Mouse (Mus musculus) kidney, embryonic 15.5 days (tissue): ENCODE data around the gene Scrt2. TPM values are rescaled to one million over a fixed set of nuclear protein-coding genes. Genes with fewer than 3 reads are reported as not detected.

Experiments used
- ATAC-seq: fragments of 200-750 bp; cut with Nextera tagmentation; replicated peaks from 2 replicates; pipeline ENCODE4 v1.8.0; 2017; ENCODE audit warnings: moderate TSS enrichment; ENCODE audit not compliant: low FRiP score
- H3K27ac ChIP-seq: fragments of 300-500 bp; sonication (generic); 2 replicates; pipeline ENCODE4 v1.5.1; 2015; ENCODE audit warnings: mild to moderate bottlenecking, inconsistent platforms
- H3K27me3 ChIP-seq: fragments of 300-500 bp; sonication (generic); 2 replicates; pipeline ENCODE4 v1.6.1; 2015; ENCODE audit warnings: inconsistent platforms
- H3K36me3 ChIP-seq: fragments of 300-500 bp; sonication (generic); 2 replicates; pipeline ENCODE4 v1.6.1; 2015; ENCODE audit warnings: inconsistent platforms
- H3K4me1 ChIP-seq: fragments of 300-500 bp; sonication (generic); 2 replicates; pipeline ENCODE4 v1.6.1; 2015; ENCODE audit warnings: inconsistent platforms
- H3K4me2 ChIP-seq: fragments of 300-500 bp; sonication (generic); 2 replicates; pipeline ENCODE4 v1.6.1; 2015; ENCODE audit warnings: moderate library complexity, mild to moderate bottlenecking, inconsistent platforms
- H3K4me3 ChIP-seq: fragments of 300-500 bp; sonication (generic); replicated peaks from 2 replicates; pipeline ENCODE4 v1.5.1; 2015; ENCODE audit warnings: mild to moderate bottlenecking, inconsistent platforms
- H3K9ac ChIP-seq: fragments of 300-500 bp; sonication (generic); 2 replicates; pipeline ENCODE4 v1.6.1; 2015; ENCODE audit warnings: mild to moderate bottlenecking, inconsistent platforms
- H3K9me3 ChIP-seq: fragments of 300-500 bp; sonication (generic); replicated peaks from 2 replicates; pipeline ENCODE4 v1.6.1; 2016; ENCODE audit warnings: inconsistent platforms
- WGBS: fragments of 180-500 bp; shearing (Covaris S2); methylation state at CpG from one replicate; pipeline ENCODE4 v1.1.7; 2015; ENCODE audit warnings: mixed read lengths; 5-methylcytosine and 5-hydroxymethylcytosine counted together
- polyA plus RNA-seq: library from polyadenylated mRNA; unstranded; fragments of >200 nt; fragmentation: Nextera tagmentation; extraction: Ambion mirVana; gene quantifications from 2 replicates; pipeline ENCODE4 v1.2.1, GENCODE M21; 2015

Gene Scrt2
- polyA plus RNA-seq, 1 experiment from 2014 or later = 0.04 TPM

- Histone ChIP-seq H3K9ac (no peak overlapping the region), H3K4me1 (peaks cover 10% of the 10 kb centered on the region), H3K4me2 (no peak overlapping the region), H3K4me3 (no peak overlapping the region), H3K9me3 (no peaks in the 10 kb centered on the region), H3K27me3 (peaks cover 74% of the 10 kb centered on the region), H3K36me3 (no peaks in the 10 kb centered on the region), H3K27ac (no peak overlapping the region)
- ATAC-seq = no peak
- WGBS = 53% methylated on average over 3 of the region's 3 CpGs
Measured at GRCm38 (mm10) chr2:152099538-152099937, 18.2 kb downstream of the Scrt2 start.

- Histone ChIP-seq H3K4me3 (no peak overlapping the region), H3K27me3 (peaks cover 53% of the 10 kb centered on the region), H3K9me3 (no peaks in the 10 kb centered on the region), H3K9ac (no peak overlapping the region), H3K36me3 (no peaks in the 10 kb centered on the region), H3K4me1 (peaks cover 13% of the 10 kb centered on the region), H3K4me2 (no peak overlapping the region), H3K27ac (no peak overlapping the region)
- ATAC-seq = no peak
- 62% methylated on average over 13 of the region's 13 CpGs for WGBS
Measured at GRCm38 (mm10) chr2:152101761-152102160, 20.4 kb downstream of the Scrt2 start.

- WGBS = 55% methylated on average over 6 of the region's 6 CpGs
- H3K4me3 ChIP-seq = no peak overlapping the region
- peaks cover 47% of the 10 kb centered on the region for H3K27me3 ChIP-seq
- no peak overlapping the region for H3K27ac ChIP-seq
- ATAC-seq = no peak
- no peak overlapping the region for H3K9ac ChIP-seq
- H3K36me3 ChIP-seq = no peaks in the 10 kb centered on the region
- peaks cover 13% of the 10 kb centered on the region for H3K4me1 ChIP-seq
- H3K9me3 ChIP-seq = no peaks in the 10 kb centered on the region
- H3K4me2 ChIP-seq = no peak overlapping the region
Measured at GRCm38 (mm10) chr2:152102369-152102768, 21.0 kb downstream of the Scrt2 start.

GRCm38 (mm10) chr2:152104711-152105317 lies 23.5 kb downstream of the Scrt2 start:
- peak overlapping the region; percentile 59 for H3K9ac ChIP-seq
- H3K27ac ChIP-seq = no peak overlapping the region; the same call in 1 of the 2 replicates
- 14% methylated on average over 17 of the region's 17 CpGs for WGBS
- H3K4me2 ChIP-seq = peak overlapping the region; percentile 78
- ATAC-seq = peak; percentile 18
- peaks cover 33% of the 10 kb centered on the region for H3K27me3 ChIP-seq
- H3K4me3 ChIP-seq = peak overlapping the region; percentile 56
- H3K4me1 ChIP-seq = peaks cover 13% of the 10 kb centered on the region
- no peaks in the 10 kb centered on the region for H3K36me3 ChIP-seq
- H3K9me3 ChIP-seq = no peaks in the 10 kb centered on the region

- under 1% methylated on average over 60 of the region's 84 CpGs for WGBS
- peak; percentile 91 for ATAC-seq
- H3K36me3 ChIP-seq = no peaks in the 10 kb centered on the region; the same call in 1 of the 2 replicates
- peak within 1 kb of the TSS; percentile 56 for H3K4me3 ChIP-seq
- H3K9ac ChIP-seq = peak within 1 kb of the TSS; percentile 59
- peaks cover 29% of the 10 kb centered on the region for H3K27me3 ChIP-seq
- H3K4me2 ChIP-seq = peak within 1 kb of the TSS; percentile 78
- peaks cover 13% of the 10 kb centered on the region for H3K4me1 ChIP-seq
- peak within 1 kb of the TSS; percentile 74 for H3K27ac ChIP-seq
- no peaks in the 10 kb centered on the region for H3K9me3 ChIP-seq
Measured at GRCm38 (mm10) chr2:152105318-152106224, 24.2 kb downstream of the Scrt2 start, which contains the start of gene Srxn1. TSS of gene Srxn1 (plus strand) at chr2:152105516.

- 0 out of 2 replicates have a peak overlapping the region, but pooled peaks have one; percentile 59 for H3K9ac ChIP-seq
- 63% methylated on average over 3 of the region's 3 CpGs for WGBS
- no peak for ATAC-seq
Measured at GRCm38 (mm10) chr2:152106225-152106595, 24.9 kb downstream of the Scrt2 start.

GRCm38 (mm10) chr2:152106597-152106996 lies 25.3 kb downstream of the Scrt2 start:
- Histone ChIP-seq H3K9me3 (no peaks in the 10 kb centered on the region), H3K9ac (no peak overlapping the region), H3K36me3 (no peaks in the 10 kb centered on the region; the same call in 1 of the 2 replicates), H3K4me3 (0 out of 2 replicates have a peak overlapping the region, but pooled peaks have one; percentile 56), H3K4me1 (peaks cover 13% of the 10 kb centered on the region), H3K27me3 (peaks cover 25% of the 10 kb centered on the region), H3K27ac (no peak overlapping the region), H3K4me2 (peak overlapping the region; percentile 78)
- 91% methylated on average over 10 of the region's 10 CpGs for WGBS
- no peak for ATAC-seq

More at GRCm38 (mm10) chr2:152106225-152106595, 24.9 kb downstream of the Scrt2 start:
- H3K9me3 ChIP-seq = no peaks in the 10 kb centered on the region
- H3K27me3 ChIP-seq = peaks cover 28% of the 10 kb centered on the region
- H3K4me2 ChIP-seq = peak overlapping the region; percentile 78
- H3K4me3 ChIP-seq = peak overlapping the region; percentile 56
- peaks cover 13% of the 10 kb centered on the region for H3K4me1 ChIP-seq
- no peaks in the 10 kb centered on the region; the same call in 1 of the 2 replicates for H3K36me3 ChIP-seq
- no peak overlapping the region for H3K27ac ChIP-seq

- WGBS = 71% methylated on average over 7 of the region's 7 CpGs
- Histone ChIP-seq H3K27ac (no peak overlapping the region), H3K4me2 (no peak overlapping the region), H3K4me3 (no peak overlapping the region), H3K9me3 (no peaks in the 10 kb centered on the region), H3K36me3 (no peaks in the 10 kb centered on the region; the same call in 1 of the 2 replicates), H3K4me1 (peaks cover 13% of the 10 kb centered on the region), H3K9ac (no peak overlapping the region), H3K27me3 (peaks cover 11% of the 10 kb centered on the region; the same call in 1 of the 2 replicates)
- no peak for ATAC-seq
Measured at GRCm38 (mm10) chr2:152108702-152109101, 27.4 kb downstream of the Scrt2 start.

- no peak overlapping the region for H3K4me3 ChIP-seq
- no peak for ATAC-seq
- no peak overlapping the region for H3K9ac ChIP-seq
- no peaks in the 10 kb centered on the region for H3K9me3 ChIP-seq
- no peak overlapping the region for H3K27ac ChIP-seq
- no peak overlapping the region for H3K4me2 ChIP-seq
- 84% methylated on average over 5 of the region's 5 CpGs for WGBS
- peaks cover 17% of the 10 kb centered on the region for H3K4me1 ChIP-seq
- H3K27me3 ChIP-seq = peaks cover 17% of the 10 kb centered on the region
- H3K36me3 ChIP-seq = no peaks in the 10 kb centered on the region; the same call in 1 of the 2 replicates
Measured at GRCm38 (mm10) chr2:152109386-152109785, 28.1 kb downstream of the Scrt2 start.

- no peaks in the 10 kb centered on the region; the same call in 1 of the 2 replicates for H3K36me3 ChIP-seq
- H3K27ac ChIP-seq = no peak overlapping the region
- 72% methylated on average over 2 of the region's 2 CpGs for WGBS
- H3K9me3 ChIP-seq = no peaks in the 10 kb centered on the region
- ATAC-seq = no peak
- no peak overlapping the region for H3K9ac ChIP-seq
- peaks cover 32% of the 10 kb centered on the region for H3K27me3 ChIP-seq
- H3K4me1 ChIP-seq = peaks cover 16% of the 10 kb centered on the region
- no peak overlapping the region for H3K4me2 ChIP-seq
- H3K4me3 ChIP-seq = no peak overlapping the region
Measured at GRCm38 (mm10) chr2:152111311-152111710, 30.0 kb downstream of the Scrt2 start.

GRCm38 (mm10) chr2:152111920-152112319 lies 30.6 kb downstream of the Scrt2 start:
- peaks cover 16% of the 10 kb centered on the region for H3K4me1 ChIP-seq
- H3K9me3 ChIP-seq = no peaks in the 10 kb centered on the region
- H3K27me3 ChIP-seq = peaks cover 33% of the 10 kb centered on the region
- H3K4me3 ChIP-seq = no peak overlapping the region
- no peak overlapping the region for H3K4me2 ChIP-seq
- WGBS = 9% methylated on average over 7 of the region's 7 CpGs
- H3K9ac ChIP-seq = no peak overlapping the region
- peak; percentile 76 for ATAC-seq
- no peaks in the 10 kb centered on the region; the same call in 1 of the 2 replicates for H3K36me3 ChIP-seq
- no peak overlapping the region for H3K27ac ChIP-seq

- H3K4me3 ChIP-seq = no peak overlapping the region
- no peak overlapping the region for H3K4me2 ChIP-seq
- H3K9me3 ChIP-seq = no peaks in the 10 kb centered on the region
- H3K4me1 ChIP-seq = peaks cover 16% of the 10 kb centered on the region
- H3K27ac ChIP-seq = no peak overlapping the region
- WGBS = 87% methylated on average over 5 of the region's 5 CpGs
- H3K27me3 ChIP-seq = peaks cover 33% of the 10 kb centered on the region
- H3K9ac ChIP-seq = no peak overlapping the region
- H3K36me3 ChIP-seq = no peaks in the 10 kb centered on the region; the same call in 1 of the 2 replicates
- no peak for ATAC-seq
Measured at GRCm38 (mm10) chr2:152112490-152112889, 31.2 kb downstream of the Scrt2 start.
